Mouse (Mus musculus): ENCODE measurements around the gene Phf1. TPM values are rescaled to one million over a fixed set of nuclear protein-coding genes. Genes with fewer than 3 reads are reported as not detected.

The Phf1 gene
- total RNA-seq (2023): 10 to 100 TPM; 57.3 to 61.4 TPM

GRCm38 (mm10) chr17:26932839-26933398 lies at the start of gene Phf1:
Gene Phf1, plus strand, starts transcription at chr17:26933052.

DNA sequence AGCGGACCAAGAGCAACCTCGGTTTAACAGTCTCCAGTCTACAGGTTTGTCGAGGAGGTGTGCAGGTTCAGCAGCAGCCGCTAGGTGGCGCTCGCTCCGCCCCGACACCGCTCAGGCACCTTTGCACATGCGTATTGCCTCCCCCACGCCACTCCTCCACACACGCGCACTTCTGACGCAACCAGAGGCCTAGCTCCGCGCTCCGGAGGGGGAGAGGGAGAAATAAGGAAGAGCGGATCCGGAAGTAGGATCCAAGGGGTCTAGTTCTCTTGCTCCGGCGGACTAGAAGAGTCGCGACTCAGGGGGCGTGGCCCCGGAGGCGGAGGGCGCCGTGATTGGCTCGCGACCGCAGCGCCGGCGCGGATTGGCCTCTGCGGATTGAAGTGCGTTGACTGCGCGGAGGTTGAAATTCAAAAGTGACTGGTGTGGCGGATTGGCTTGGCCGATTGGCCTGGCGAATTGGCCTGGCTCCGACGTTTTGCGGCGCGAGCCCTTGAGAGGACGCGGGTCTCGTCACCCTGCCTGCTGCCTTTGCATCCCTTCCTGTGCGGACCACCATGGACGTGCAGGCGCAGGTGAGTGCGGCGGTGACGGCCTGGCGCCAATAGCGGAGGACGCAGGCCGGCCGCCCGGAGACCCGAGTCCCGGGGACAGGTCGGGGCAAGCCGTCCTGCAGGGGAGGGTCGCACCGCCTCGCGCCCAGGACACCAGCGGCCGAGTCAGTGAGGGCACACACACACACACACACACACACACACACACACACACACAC lies 16.0 kb upstream of the Phf1 start, which contains the start of gene Kifc5b:
Gene Kifc5b (plus strand): TSS at position 381 of the 772 bp plus-strand sequence.

DNA sequence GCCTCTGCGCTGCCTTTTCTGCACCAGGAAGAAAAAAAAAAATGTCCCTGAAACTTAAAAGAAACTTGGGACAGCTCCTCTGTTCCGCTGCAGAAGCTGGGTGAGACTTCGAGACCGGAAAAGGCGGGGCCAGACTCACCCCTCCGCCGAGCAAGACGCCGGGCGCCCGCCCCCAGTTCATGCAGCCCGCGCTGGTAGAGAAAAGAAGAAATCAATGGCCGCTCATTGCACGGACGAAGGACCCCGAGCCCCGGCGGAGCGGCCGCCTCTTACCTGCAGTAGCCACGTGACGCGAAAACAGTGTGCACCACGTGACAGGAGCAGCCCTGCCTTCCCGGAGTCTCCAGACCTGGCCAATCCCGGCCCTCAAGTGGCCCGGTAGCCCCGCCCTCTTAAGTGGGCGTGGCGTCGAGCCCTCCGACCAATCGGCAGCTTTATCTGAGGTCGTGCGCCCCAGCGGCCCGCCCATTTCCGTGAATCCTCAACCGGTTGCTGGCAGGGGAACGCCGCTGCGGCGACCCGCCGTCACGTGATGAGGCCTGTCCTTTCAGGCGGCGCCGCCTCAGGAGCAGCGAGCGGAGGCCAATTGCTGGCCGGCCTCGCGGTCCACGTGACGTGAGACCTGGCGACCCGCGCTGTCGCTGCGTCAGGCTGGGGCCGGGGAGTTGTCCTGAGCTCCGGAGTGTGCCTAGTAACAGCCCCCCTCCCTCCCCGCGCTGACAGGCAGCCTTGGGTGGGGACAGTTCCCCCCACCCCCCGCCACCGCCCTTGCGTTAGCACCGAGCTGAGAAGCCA lies 6.5 kb downstream of the Phf1 start, which contains the start of gene Cuta:
Gene Cuta (minus strand): TSS at position 392 of the 795 bp plus-strand sequence.

DNA sequence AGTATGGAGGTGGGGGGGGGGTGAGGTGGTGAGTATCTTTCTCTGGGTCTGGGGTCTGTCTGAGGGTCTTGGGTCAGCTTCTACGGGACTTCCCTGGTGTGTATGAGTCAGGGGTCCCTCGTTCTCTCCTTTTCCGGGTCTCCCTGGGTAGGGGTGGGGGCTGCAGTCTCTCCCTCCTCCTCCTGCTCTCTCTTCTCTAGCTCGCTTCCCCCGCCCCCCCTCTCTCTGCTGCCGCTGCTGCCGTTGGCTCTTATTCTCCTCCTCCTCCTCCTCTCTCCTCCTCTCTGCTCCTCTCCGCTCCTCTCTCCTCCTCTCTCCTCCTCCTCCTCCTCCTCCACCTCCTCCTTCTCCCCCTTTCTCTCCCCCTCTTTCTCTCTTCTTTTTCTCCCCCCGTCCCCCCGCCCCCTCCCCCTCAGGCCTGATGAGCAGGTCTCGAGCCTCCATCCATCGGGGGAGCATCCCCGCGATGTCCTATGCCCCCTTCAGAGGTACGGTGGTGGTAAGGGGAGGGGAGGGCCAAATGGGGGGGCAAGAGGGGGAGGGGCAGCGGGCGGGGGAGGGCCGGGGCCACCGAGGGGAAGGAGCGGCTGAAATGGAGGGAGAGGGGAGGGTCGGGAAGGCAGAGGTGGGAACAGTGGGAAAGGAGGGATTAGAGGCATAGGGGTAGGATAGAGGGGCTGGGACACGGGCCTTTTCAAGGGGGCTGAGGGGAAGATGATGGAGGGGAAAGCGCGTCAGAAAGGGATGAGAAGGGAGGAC lies 8.4 kb downstream of the Phf1 start, which contains the start of gene Syngap1:
Gene Syngap1 (plus strand): TSS at position 223 of the 759 bp plus-strand sequence.

DNA sequence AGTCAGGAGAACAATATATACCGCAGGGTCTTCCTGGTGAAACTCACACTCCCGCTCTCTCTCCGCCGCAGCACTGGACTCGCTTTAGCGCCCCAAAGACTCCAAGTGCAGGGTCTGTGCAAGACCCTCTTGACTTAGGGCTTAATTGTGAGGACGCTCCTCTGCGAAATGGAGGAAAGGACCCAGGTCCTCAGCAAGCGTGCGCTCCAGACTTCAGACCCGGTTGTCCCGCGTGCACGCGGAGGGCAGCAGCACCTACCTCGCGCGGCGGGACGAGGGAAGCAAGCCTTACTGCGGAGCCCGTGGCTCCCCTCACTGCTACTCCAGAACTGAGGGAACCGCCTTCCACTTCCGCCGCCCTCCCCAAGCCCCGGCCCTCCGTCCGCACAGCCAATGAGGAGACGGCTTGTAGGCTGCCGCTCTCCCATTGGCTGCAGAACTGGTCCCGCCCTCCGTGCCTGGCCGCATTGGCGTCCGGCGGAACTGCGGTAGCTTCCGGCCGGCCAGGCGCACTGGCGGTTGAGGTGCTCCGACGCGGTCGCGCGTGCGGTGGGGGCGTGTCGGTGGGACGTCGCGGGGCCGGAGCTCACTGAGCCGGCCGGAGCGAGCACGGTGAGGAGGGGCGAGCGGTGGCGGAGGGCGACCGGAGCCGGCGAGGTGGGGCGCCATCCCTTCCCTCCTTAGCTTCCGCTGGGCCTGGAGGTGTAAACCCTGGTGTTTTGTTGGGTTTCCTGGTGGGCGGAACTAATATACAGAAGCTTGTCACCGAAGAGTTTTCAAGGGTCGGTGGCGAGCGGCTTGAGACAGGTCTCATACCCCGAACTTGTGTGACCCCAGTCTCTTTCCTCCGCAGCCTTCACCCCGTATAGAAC lies 40.1 kb downstream of the Phf1 start, which contains the start of gene Zbtb9:
Gene Zbtb9 (plus strand): TSS at position 465 of the 872 bp plus-strand sequence.

Other genes with a start within 250 kb of the Phf1 start
- gene Crebrf, start 217.4 kb upstream of the Phf1 start, total RNA-seq (2023): 10 to 100 TPM; 42.7 to 52.5 TPM
- 10 to 100 TPM; 14.3 to 17.5 TPM for gene Bnip1, start 152.0 kb upstream of the Phf1 start, total RNA-seq (2023)
- not detected for gene Nkx2-5, start 88.0 kb upstream of the Phf1 start, total RNA-seq (2023)
- gene Kifc5b, start 16.0 kb upstream of the Phf1 start, total RNA-seq (2023): 10 to 100 TPM; 20.7 to 24.2 TPM
- 10 to 100 TPM; 62.3 to 63.5 TPM for gene Cuta, start 6.5 kb downstream of the Phf1 start, total RNA-seq (2023)
- gene Syngap1, start 8.2 kb downstream of the Phf1 start, total RNA-seq (2023): 1 to 10 TPM; 5.7 to 7.8 TPM
- gene Zbtb9, start 40.1 kb downstream of the Phf1 start, total RNA-seq (2023): 10 to 100 TPM in 1 of 2 experiments, 1 to 10 TPM in 1; 9.9 to 10.3 TPM
- 10 to 100 TPM; 73.2 to 78.1 TPM for gene Bak1, start 96.0 kb downstream of the Phf1 start, total RNA-seq (2023)
- gene Itpr3, start 124.3 kb downstream of the Phf1 start, total RNA-seq (2023): 1 to 10 TPM; 5.5 to 6.7 TPM
- 10 to 100 TPM; 37.1 to 39.6 TPM for gene Uqcc2, start 200.9 kb downstream of the Phf1 start, total RNA-seq (2023)
- gene Ip6k3, start 234.7 kb downstream of the Phf1 start, total RNA-seq (2023): under 1 TPM; 0.81 to 0.84 TPM

Data from neutrophil, adult 83 days (primary cell).